Mouse (Mus musculus) midbrain, embryonic 12.5 days (tissue): ENCODE measurements around the gene Lbx2. TPM values are rescaled to one million over a fixed set of nuclear protein-coding genes. Genes with fewer than 3 reads are reported as not detected.

Experiments used
- ATAC-seq: fragments of 200-750 bp; cut with Nextera tagmentation; 2 replicates; pipeline ENCODE4 v1.8.0; 2017; ENCODE audit warnings: low read depth, moderate TSS enrichment, moderate library complexity; ENCODE audit not compliant: low FRiP score
- H3K27ac ChIP-seq: fragments of 300-500 bp; sonication (generic); replicated peaks from 2 replicates; pipeline ENCODE4 v1.5.1; 2016; ENCODE audit warnings: mild to moderate bottlenecking
- H3K27me3 ChIP-seq: fragments of 300-500 bp; sonication (generic); 2 replicates; pipeline ENCODE4 v1.6.1; 2016; ENCODE audit warnings: mild to moderate bottlenecking
- H3K36me3 ChIP-seq: fragments of 300-500 bp; sonication (generic); 2 replicates; pipeline ENCODE4 v1.6.1; 2016
- H3K4me1 ChIP-seq: fragments of 300-500 bp; sonication (generic); 2 replicates; pipeline ENCODE4 v1.6.1; 2016
- H3K4me2 ChIP-seq: fragments of 300-500 bp; sonication (generic); replicated peaks from 2 replicates; pipeline ENCODE4 v1.6.1; 2016; ENCODE audit warnings: mild to moderate bottlenecking, moderate library complexity
- H3K4me3 ChIP-seq: fragments of 300-500 bp; sonication (generic); 2 replicates; pipeline ENCODE4 v1.5.1; 2016; ENCODE audit warnings: mild to moderate bottlenecking
- H3K9ac ChIP-seq: fragments of 300-500 bp; sonication (generic); replicated peaks from 2 replicates; pipeline ENCODE4 v1.6.1; 2016; ENCODE audit warnings: mild to moderate bottlenecking, moderate library complexity
- H3K9me3 ChIP-seq: fragments of 300-500 bp; sonication (generic); 2 replicates; pipeline ENCODE4 v1.6.1; 2016; ENCODE audit warnings: mild to moderate bottlenecking
- WGBS: fragments of 180-500 bp; shearing (Covaris S2); methylation state at CpG from one replicate; pipeline ENCODE4 v1.1.7; 2016; 5-methylcytosine and 5-hydroxymethylcytosine counted together
- polyA plus RNA-seq: library from polyadenylated mRNA; unstranded; fragments of >200 nt; fragmentation: Nextera tagmentation; extraction: Ambion mirVana; gene quantifications from 2 replicates; pipeline ENCODE4 v1.2.1, GENCODE M21; 2016

The Lbx2 gene
- polyA plus RNA-seq, 1 experiment from 2014 or later, result 0.45 TPM

DNA sequence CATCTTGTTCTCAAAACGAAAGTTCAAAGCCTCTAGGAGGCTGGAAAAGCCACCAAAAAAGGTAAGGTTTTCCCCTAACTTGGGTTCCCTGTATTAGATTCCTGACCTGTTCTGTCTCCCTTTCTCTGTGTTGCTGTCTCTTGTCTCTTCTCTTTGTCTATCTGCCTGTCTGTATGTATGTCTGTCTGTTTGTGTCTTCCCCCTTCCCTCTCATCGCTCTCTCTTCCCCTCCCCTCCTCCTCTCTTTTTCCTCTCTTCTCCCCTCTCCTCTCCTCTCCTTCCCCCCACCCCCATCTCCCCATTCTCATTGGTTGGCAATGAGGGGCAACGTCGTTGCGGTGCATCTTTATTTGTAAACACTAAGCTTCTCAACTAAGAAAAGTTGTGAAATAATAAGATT is 39.2 kb downstream of the Lbx2 start, which contains the start of gene Ino80b:
Gene Ino80b (minus strand): TSS at position 101 of the 400 bp plus-strand sequence.
- peak within 1 kb of the TSS; percentile 85 for H3K4me2 ChIP-seq
- H3K9ac ChIP-seq, result peak within 1 kb of the TSS; percentile 57
- WGBS, result 33% methylated on average over 5 of the region's 5 CpGs
- H3K27me3 ChIP-seq, result no peaks in the 10 kb centered on the region
- peak within 1 kb of the TSS; percentile 64 for H3K4me3 ChIP-seq
- peaks cover 35% of the 10 kb centered on the region for H3K4me1 ChIP-seq
- no peak for ATAC-seq
- no peaks in the 10 kb centered on the region for H3K9me3 ChIP-seq
- H3K36me3 ChIP-seq, result no peaks in the 10 kb centered on the region
- peak within 1 kb of the TSS; percentile 44; the same call in 1 of the 2 replicates for H3K27ac ChIP-seq

GRCm38 (mm10) chr6:83127419-83127818 is 41.3 kb downstream of the Lbx2 start:
- Histone ChIP-seq H3K27me3 (0 out of 2 replicates have a peak, but pooled peaks cover 5% of the 10 kb centered on the region), H3K4me2 (no peak overlapping the region)
- WGBS, result 96% methylated on average over 5 of the region's 5 CpGs

GRCm38 (mm10) chr6:83131469-83132034 is 45.4 kb downstream of the Lbx2 start:
- Histone ChIP-seq H3K36me3 (no peaks in the 10 kb centered on the region), H3K4me3 (no peak overlapping the region), H3K4me2 (no peak overlapping the region), H3K27ac (no peak overlapping the region), H3K9me3 (no peaks in the 10 kb centered on the region), H3K27me3 (peaks cover 29% of the 10 kb centered on the region), H3K4me1 (peaks cover 13% of the 10 kb centered on the region), H3K9ac (no peak overlapping the region)
- 89% methylated on average over 6 of the region's 6 CpGs for WGBS
- no peak for ATAC-seq

More at GRCm38 (mm10) chr6:83127419-83127818, 41.3 kb downstream of the Lbx2 start:
- Histone ChIP-seq H3K36me3 (no peaks in the 10 kb centered on the region), H3K9me3 (no peaks in the 10 kb centered on the region), H3K4me1 (peaks cover 26% of the 10 kb centered on the region), H3K9ac (no peak overlapping the region), H3K27ac (no peak overlapping the region), H3K4me3 (no peak overlapping the region)
- no peak for ATAC-seq

- Histone ChIP-seq H3K4me3 (no peak overlapping the region), H3K4me2 (no peak overlapping the region), H3K9me3 (no peaks in the 10 kb centered on the region), H3K27me3 (peaks cover 30% of the 10 kb centered on the region), H3K4me1 (peaks cover 21% of the 10 kb centered on the region), H3K36me3 (no peaks in the 10 kb centered on the region), H3K9ac (no peak overlapping the region), H3K27ac (no peak overlapping the region)
- WGBS, result 80% methylated on average over 9 of the region's 9 CpGs
- no peak for ATAC-seq
Observed at GRCm38 (mm10) chr6:83132176-83132919, 46.2 kb downstream of the Lbx2 start.

- no peak overlapping the region for H3K9ac ChIP-seq
- 79% methylated on average over 3 of the region's 3 CpGs for WGBS
- no peaks in the 10 kb centered on the region for H3K36me3 ChIP-seq
- H3K9me3 ChIP-seq, result no peaks in the 10 kb centered on the region
- H3K27ac ChIP-seq, result no peak overlapping the region
- peaks cover 30% of the 10 kb centered on the region for H3K27me3 ChIP-seq
- peaks cover 37% of the 10 kb centered on the region for H3K4me1 ChIP-seq
- no peak for ATAC-seq
- no peak overlapping the region for H3K4me3 ChIP-seq
- H3K4me2 ChIP-seq, result no peak overlapping the region
Observed at GRCm38 (mm10) chr6:83134226-83134625, 48.1 kb downstream of the Lbx2 start.

DNA sequence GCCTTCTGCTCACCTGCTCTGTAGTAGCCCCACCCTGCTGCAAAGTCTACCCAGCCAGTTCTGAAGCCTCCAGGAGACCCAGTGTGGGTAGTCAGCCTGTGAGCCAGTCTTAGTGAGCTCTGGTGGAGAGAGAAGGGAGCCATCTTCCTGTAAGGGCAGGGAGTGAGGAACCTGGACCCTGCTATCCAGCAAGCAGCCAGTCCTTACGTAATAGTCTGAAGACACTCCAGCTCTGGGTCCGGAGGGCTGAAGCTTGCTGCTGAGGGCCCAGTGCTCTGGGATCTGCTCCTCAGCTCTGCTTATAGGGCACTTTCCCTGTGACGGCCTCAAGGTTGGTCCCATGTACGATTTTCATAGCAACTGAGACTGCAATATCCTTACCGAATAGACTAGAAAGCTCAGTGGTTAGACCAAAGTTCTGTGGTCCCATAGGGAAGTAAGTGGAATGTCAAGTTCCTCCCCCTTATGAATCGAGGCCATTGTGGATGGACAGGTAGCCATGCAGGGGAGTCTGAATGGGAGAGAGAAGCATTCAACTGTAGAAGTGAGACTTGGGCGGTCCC is 48.9 kb downstream of the Lbx2 start, which contains the start of gene Rtkn:
Gene Rtkn (plus strand): TSS at position 513 of the 563 bp plus-strand sequence.
- H3K27ac ChIP-seq, result peak within 1 kb of the TSS; percentile 97
- H3K4me2 ChIP-seq, result peak within 1 kb of the TSS; percentile 78
- H3K4me1 ChIP-seq, result peaks cover 40% of the 10 kb centered on the region
- peaks cover 30% of the 10 kb centered on the region for H3K27me3 ChIP-seq
- no peaks in the 10 kb centered on the region for H3K36me3 ChIP-seq
- H3K4me3 ChIP-seq, result peak within 1 kb of the TSS; percentile 55
- ATAC-seq, result no peak
- WGBS, result 60% methylated on average over 7 of the region's 7 CpGs
- H3K9ac ChIP-seq, result peak within 1 kb of the TSS; percentile 85
- no peaks in the 10 kb centered on the region for H3K9me3 ChIP-seq

DNA sequence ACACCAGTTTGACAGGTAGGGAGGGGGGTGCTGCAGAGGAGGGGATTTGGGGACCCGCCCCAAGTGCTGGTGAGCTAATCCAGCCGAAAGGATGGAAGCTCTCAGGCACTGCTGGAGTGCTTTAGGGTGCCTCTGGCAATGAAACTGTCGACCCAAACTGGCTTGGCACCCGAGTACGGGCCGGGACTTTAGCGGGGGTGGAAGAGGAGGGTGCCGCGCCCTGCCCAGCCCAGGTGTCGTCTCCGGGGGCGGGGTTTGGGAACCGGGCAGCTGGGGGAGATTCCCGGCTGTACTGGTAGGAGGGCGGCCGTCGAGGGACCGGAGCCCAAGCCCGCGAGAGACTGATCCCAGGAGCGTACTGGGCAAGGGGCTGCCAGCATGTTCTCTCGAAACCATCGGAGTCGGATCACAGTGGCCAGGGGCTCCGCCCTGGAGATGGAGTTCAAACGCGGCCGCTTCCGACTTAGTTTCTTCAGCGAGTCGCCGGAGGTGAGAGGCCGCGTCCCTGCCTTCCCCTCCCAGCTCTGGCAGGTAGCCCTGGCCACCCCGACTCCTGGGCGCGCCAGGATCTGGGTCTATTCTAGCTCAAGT is 49.5 kb downstream of the Lbx2 start:
- no peak for ATAC-seq
- Histone ChIP-seq H3K4me2 (peak overlapping the region; percentile 78), H3K4me3 (peak overlapping the region; percentile 55), H3K36me3 (no peaks in the 10 kb centered on the region), H3K9ac (peak overlapping the region; percentile 85; the same call in 1 of the 2 replicates), H3K9me3 (no peaks in the 10 kb centered on the region), H3K27ac (no peak overlapping the region), H3K27me3 (peaks cover 31% of the 10 kb centered on the region), H3K4me1 (peaks cover 40% of the 10 kb centered on the region)
- WGBS, result 4% methylated on average over 34 of the region's 37 CpGs

GRCm38 (mm10) chr6:83136291-83136880 is 50.2 kb downstream of the Lbx2 start:
- ATAC-seq, result peak; percentile 4; the same call in 1 of the 2 replicates
- H3K9ac ChIP-seq, result peak overlapping the region; percentile 85
- peaks cover 40% of the 10 kb centered on the region for H3K4me1 ChIP-seq
- WGBS, result 15% methylated on average over 5 of the region's 5 CpGs
- no peaks in the 10 kb centered on the region for H3K36me3 ChIP-seq
- H3K4me2 ChIP-seq, result peak overlapping the region; percentile 78
- peaks cover 36% of the 10 kb centered on the region for H3K27me3 ChIP-seq
- H3K4me3 ChIP-seq, result peak overlapping the region; percentile 55
- H3K27ac ChIP-seq, result peak overlapping the region; percentile 97
- H3K9me3 ChIP-seq, result no peaks in the 10 kb centered on the region

DNA sequence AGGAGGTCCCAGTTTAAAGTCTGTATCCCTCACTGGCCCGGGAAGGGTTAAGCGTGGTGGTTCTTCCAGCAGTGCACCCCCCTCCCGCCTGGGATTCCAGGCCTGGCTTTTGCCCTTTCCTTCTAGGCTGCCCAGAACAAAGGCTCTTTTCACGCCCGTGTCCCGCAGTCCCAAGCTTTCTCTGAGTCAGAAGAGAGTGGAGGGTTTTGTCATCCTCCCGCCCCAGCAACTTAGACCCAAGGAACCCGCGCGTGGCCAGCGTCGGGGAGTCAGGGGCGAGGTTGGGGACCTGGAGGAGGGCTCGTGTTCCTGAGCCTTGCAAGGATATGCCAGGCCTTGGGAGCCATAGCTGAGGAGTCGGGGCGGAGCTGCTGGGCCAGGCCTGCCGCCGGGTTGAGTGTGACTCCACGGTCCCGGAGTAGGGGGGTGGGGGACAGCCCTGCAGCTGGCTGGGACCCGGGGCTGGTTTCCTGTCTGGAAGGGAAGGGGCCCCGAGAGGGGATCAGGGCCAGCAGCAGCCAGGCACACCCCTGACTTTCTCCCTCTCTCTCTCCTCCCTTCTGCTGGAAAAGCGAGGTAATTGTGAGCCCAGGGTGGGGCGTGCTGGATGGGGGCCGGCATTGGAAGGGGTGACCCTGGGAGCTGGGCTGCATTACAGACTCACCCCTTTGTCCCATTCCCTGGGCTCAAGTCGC is 50.9 kb downstream of the Lbx2 start:
- Histone ChIP-seq H3K4me1 (peaks cover 46% of the 10 kb centered on the region), H3K9me3 (no peaks in the 10 kb centered on the region), H3K36me3 (no peaks in the 10 kb centered on the region), H3K9ac (peak overlapping the region; percentile 85), H3K4me3 (peak overlapping the region; percentile 55), H3K27ac (peak overlapping the region; percentile 97), H3K27me3 (peaks cover 40% of the 10 kb centered on the region), H3K4me2 (peak overlapping the region; percentile 78)
- ATAC-seq, result peak; percentile 81
- WGBS, result under 1% methylated on average over 26 of the region's 26 CpGs

DNA sequence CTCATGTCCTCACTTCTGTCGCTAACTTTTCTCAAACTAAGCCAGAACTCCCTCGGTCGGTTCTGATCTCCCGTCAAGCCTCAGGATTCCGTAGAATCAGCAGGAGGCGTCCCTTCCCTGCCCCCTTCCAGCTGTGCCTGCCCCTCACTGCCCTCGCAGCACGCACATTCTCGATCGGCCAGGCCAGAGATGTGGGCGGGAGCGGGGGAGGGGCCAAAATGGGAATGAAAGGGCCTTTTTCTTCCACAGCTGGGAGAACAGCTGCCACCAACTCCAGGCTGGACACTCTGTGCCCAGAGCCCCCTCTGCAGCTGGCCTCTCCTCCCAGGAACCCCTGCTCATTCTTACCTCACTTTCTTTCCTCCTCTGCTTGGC is 51.4 kb downstream of the Lbx2 start:
- peak; percentile 71 for ATAC-seq
- peak overlapping the region; percentile 97 for H3K27ac ChIP-seq
- H3K27me3 ChIP-seq, result peaks cover 45% of the 10 kb centered on the region
- peak overlapping the region; percentile 78 for H3K4me2 ChIP-seq
- peaks cover 51% of the 10 kb centered on the region for H3K4me1 ChIP-seq
- 0% methylated on average over 12 of the region's 12 CpGs for WGBS
- H3K9me3 ChIP-seq, result no peaks in the 10 kb centered on the region
- no peaks in the 10 kb centered on the region for H3K36me3 ChIP-seq
- peak overlapping the region; percentile 85 for H3K9ac ChIP-seq
- peak overlapping the region; percentile 55 for H3K4me3 ChIP-seq
